Mouse (Mus musculus) cerebellum, postnatal 14 days (tissue): ENCODE data around the gene Rfx5.
A peak's percentile ranks its signal among the peaks of the same experiment; 100 is the strongest.

ENCODE experiments used
- DNase-seq, 2 experiments: peaks; one replicate each; pipeline ENCODE4 v3.0.0; 2021; ENCODE audit warnings: mixed read lengths in 2 of 2

Rfx5 gene

GRCm38 (mm10) chr3:95002569-95002968 is 48.7 kb downstream of the Rfx5 start:
- DNase-seq: no peak

GRCm38 (mm10) chr3:95003273-95003672 is 49.4 kb downstream of the Rfx5 start:
- no peak for DNase-seq

GRCm38 (mm10) chr3:95005651-95006050 is 51.8 kb downstream of the Rfx5 start:
- no peak for DNase-seq

GRCm38 (mm10) chr3:95007706-95008105 is 53.8 kb downstream of the Rfx5 start:
- DNase-seq: no peak

GRCm38 (mm10) chr3:95010396-95010795 is 56.5 kb downstream of the Rfx5 start:
- DNase-seq: peak in 1 of 2 experiments; percentile 52
